Mouse (Mus musculus): ENCODE results near the gene Ifit3.
"Not testable (repeated sequence)": the region's sequence is repeated elsewhere in the genome, so short reads cannot be mapped to it uniquely, and the experiment has no call there.

Gene Ifit3

GRCm38 (mm10) chr19:34583126-34583766 lies at the start of gene Ifit3:
Ifit3 (plus strand) TSS chr19:34583531.
- DNase-seq, result not testable (repeated sequence)

DNA sequence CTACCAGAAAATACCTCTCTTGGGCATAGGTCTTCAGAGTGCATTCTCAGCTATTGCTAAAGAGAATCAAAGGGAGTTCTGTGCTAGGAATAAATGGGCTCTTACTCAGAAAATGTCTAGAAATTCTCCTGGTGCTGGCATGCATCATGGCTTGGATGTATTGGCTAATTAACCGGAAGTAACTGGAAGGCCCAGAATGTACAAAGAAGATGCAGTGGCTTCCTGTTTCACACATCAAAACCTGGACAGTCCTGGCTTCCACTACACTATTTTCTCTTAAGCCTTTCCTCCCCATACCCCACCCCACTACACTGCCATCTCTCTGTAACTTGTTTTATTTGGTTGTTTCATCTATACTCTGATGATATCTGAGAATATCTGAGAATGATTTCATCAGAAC lies 43.9 kb upstream of the Ifit3 start:
- DNase-seq, result no peak

DNA sequence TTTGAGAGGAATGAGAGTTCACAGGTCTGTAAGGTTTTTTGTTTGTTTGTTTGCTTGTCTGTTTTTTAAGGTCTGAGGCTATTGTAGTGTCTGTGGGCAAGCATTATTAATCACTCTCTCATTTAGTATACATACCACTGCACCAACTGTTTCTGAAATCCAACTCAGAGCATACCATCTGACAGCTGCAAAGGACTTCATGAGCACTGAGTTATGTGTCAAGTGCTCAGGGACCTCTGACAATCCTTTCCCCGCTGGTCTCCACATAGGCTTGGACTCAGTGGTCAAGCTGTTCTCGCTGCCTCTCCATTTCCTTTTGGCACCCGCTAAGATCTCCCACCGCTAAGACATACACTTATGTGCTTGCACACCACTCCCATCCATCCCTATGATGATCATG lies 37.1 kb upstream of the Ifit3 start:
- no peak for DNase-seq

DNA sequence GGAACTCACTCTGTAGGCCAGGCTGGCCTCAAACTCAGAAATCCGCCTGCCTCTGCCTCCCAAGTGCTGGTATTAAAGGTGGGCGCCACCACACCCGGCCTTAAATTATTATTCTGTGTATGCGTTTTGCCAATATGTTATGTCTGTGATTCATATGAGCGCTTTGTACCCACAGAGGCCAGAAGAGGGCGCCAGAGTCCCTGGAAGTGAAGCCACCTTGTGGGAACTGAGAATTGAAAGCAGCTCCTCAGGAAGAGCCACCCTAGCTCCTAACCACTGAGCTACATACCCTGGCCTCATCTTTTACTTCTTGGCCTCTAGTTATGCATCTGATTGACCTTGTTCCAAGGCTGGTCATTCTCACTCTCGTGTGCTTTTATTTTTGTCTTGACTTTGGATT lies 35.4 kb upstream of the Ifit3 start:
- DNase-seq, result peak; percentile 84 to 87

GRCm38 (mm10) chr19:34550205-34550533 lies 33.2 kb upstream of the Ifit3 start:
- DNase-seq, result no peak

- peak; percentile 80 to 82 for DNase-seq
These were observed 32.7 kb upstream of the Ifit3 start, which contains the start of gene Ifit2 for GRCm38 (mm10) chr19:34550534-34551223. Ifit2 (plus strand) TSS chr19:34550694.

DNA sequence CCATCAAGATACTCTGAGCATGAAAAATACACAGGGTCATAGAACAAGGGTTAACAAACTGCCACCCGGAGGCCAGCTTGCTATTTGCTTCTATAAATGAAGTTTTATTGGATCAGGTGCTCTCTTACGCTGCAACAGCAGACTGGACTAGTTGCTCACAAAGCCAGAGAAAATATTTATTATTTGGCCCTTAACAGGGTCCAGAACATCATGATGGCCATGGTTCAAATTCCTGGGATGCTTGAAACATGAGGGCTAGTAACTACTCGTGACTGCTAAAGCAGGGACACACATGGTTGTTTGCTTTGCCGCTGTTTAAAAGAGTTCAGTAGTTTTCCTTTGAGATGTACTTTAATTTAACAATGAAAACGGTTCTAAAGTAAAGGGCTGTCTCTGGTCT lies 31.4 kb upstream of the Ifit3 start:
- no peak for DNase-seq

GRCm38 (mm10) chr19:34553021-34553420 lies 30.3 kb upstream of the Ifit3 start:
- DNase-seq, result no peak

DNA sequence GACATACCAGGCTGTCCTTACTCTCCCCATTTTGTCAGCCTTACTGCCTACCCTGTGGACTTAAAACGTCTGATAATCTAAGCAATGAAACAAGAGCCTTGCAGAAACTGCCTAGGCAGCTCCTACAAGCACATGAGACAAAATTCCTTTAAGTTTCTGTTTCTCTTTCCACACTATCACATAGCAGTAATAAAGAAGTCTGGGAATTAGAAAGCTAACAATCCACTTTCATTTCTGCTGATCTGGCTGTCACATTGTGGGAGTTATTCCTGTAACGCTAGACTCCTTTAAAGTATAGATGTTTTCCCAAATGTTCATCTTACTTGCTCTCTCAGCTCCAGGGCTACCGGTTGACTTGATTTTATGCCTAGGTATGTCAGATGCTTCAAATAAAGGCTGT lies 29.8 kb upstream of the Ifit3 start:
- DNase-seq, result no peak

DNA sequence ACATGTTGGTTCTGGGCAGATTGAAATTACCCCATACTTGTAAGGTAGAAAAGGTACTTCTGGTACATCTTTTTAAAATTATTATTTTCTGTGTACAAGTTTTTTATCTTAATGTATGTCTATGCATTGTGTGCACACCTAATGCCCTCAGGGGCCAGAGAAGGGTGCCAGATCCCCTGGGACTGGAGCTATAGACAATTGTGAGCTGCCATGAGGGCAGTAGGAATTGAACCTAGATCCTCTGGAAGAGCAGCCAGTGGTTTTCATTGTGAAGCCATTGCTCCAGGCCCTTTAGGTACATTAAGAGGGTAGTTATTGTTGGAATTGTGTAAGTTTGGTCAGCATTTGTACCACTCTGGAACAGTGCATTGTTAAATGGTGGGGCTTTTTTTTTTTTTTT lies 29.3 kb upstream of the Ifit3 start:
- no peak for DNase-seq

- DNase-seq, result no peak
These were observed 26.7 kb upstream of the Ifit3 start for GRCm38 (mm10) chr19:34556621-34557020.

GRCm38 (mm10) chr19:34562556-34562955 lies 20.8 kb upstream of the Ifit3 start:
- no peak for DNase-seq

- no peak for DNase-seq
These were observed 17.1 kb upstream of the Ifit3 start for GRCm38 (mm10) chr19:34566178-34566784.

DNA sequence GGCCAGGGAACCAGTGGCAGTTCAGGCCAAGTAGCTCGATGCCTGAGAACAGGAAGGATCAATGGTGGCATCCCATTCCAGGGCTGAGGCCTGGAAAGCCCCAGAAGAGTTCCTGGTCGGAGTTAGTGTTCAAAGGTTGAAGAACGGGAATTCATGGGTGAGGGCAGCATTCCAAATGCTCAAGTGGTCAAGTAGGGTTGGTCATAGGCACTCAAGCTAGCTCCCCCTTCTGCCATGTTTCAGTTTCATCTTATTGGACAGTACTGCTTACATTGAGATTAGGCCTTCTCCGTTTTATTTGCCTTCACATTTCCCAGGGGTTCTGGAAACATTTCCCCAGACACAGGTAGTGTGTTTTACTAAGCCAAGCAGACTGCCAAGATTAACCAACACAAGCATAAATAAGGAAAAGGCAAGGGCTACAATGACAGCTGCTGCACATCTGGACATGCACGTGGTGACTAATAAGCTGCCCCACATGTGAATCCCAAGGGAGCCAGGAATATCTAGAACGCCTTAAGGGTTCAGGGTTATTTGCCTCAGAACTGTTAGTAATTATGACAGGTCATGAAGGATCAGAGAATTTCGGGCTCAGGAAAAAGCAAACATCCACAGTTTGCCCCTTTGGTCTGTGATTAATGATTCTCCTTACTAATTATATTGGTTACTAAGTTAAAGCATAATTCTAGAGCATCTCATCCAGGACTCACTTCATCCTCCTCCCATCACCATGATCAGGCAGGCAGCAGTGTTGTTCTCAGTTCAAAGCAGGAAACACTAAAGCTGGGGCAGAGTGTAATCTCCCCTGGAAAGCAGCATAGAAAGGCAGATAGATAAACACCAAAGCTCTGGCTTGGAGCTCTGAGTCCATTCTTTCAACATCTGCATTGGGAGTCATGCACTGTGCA lies 14.1 kb upstream of the Ifit3 start:
- DNase-seq, result no peak

GRCm38 (mm10) chr19:34569896-34570476 lies 13.3 kb upstream of the Ifit3 start:
- DNase-seq, result no peak

GRCm38 (mm10) chr19:34571080-34571479 lies 12.3 kb upstream of the Ifit3 start:
- DNase-seq, result no peak

- no peak for DNase-seq
These were observed 9.7 kb upstream of the Ifit3 start for GRCm38 (mm10) chr19:34573650-34574049.

DNA sequence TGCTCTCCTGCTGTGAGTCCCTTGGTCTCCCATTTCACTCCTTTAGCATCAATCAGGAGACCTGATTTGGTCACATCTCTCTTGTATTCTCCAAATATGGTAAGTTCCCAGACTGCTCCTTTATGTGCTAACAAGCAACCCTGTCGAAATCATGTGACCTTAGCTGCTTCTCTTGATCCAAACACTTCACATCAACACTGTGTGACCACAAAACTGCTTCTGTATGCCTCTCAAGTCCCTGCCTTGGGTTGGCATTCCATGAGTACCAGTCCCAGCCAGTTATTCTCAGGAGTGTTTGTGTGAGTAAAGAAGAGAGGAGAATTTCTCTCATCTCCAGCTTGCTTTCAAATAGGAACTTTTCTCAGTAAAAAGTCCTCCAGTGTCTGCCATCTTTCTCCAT lies 6.2 kb upstream of the Ifit3 start:
- no peak for DNase-seq

GRCm38 (mm10) chr19:34582696-34583095 lies 635 bp upstream of the Ifit3 start:
- not testable (repeated sequence) for DNase-seq

- DNase-seq, result not testable (repeated sequence)
These were observed 2.6 kb downstream of the Ifit3 start for GRCm38 (mm10) chr19:34585740-34586458.

DNA sequence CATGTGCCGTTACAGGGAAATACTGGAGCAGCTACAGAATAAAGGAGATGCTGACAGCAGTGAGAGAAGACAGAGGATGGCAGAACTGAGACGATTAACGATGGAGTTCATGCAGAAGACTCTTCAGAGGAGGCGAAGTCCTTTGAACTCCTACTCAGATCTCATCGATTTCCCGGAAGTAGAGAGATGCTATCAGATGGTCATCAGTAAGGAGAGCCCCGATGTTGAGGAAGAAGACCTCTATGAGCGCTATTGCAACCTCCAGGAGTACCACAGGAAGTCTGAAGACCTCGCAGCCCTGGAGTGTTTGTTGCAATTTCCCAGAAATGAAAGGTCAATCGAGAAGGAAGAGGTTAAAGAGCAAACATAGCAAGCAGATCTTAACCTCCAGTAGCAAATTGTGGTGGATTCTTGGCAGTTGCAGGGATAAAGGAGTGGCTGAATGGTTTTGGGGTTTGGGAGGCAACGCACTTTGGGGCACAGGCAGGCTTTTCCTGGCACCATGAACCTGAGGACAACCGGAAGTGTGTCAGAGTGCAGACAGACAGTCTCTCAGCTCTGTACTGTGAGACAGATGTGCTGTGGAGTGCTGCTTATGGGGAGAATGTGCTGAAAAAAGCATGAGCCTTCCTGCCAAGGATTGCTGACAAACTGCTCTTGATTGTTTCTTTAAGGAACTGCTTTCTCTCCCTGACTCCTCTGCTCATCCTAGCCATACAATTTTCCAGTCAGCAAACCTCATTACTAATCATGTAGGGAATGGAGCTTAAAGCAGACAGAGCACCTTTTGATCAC lies 4.8 kb downstream of the Ifit3 start:
- not testable (repeated sequence) for DNase-seq
